Mouse (Mus musculus): ENCODE data around the gene Myo1a. TPM values are rescaled to one million over a fixed set of nuclear protein-coding genes. Genes with fewer than 3 reads are reported as not detected.
"Not testable (repeated sequence)": the region's sequence is repeated elsewhere in the genome, so short reads cannot be mapped to it uniquely, and the experiment has no call there.

The Myo1a gene
- 0.25 and 0.29 TPM in 2 replicates for polyA plus RNA-seq (2015; fragmentation: Nextera tagmentation; extraction: Ambion mirVana)

- no peak for ATAC-seq (replicated peaks; ENCODE audit: insufficient number of reproducible peaks, insufficient read depth, low FRiP score, low read depth)
- Histone ChIP-seq H3K36me3 (no peaks in the 10 kb centered on the region), H3K9ac (no peak within 1 kb of the TSS), H3K27ac (no peak within 1 kb of the TSS), H3K27me3 (no peaks in the 10 kb centered on the region), H3K9me3 (replicated peaks) (no peaks in the 10 kb centered on the region), H3K4me3 (no peak within 1 kb of the TSS), H3K4me1 (replicated peaks) (peaks cover 12% of the 10 kb centered on the region), H3K4me2 (no peak within 1 kb of the TSS)
- WGBS, result 53% methylated on average over 2 of the region's 2 CpGs
These were observed at the start of gene Myo1a for GRCm38 (mm10) chr10:127704766-127705220. Myo1a (plus strand) TSS chr10:127705170.

- H3K4me3 ChIP-seq; H3K9ac ChIP-seq; H3K4me2 ChIP-seq; H3K27ac ChIP-seq; H3K27me3 ChIP-seq; H3K9me3 ChIP-seq (replicated peaks); ATAC-seq (replicated peaks; ENCODE audit: insufficient number of reproducible peaks, insufficient read depth, low FRiP score, low read depth): not testable (repeated sequence)
- H3K4me1 ChIP-seq (replicated peaks), result peaks cover 22% of the 10 kb centered on the region
- 70% methylated on average over 6 of the region's 6 CpGs for WGBS
- H3K36me3 ChIP-seq, result peaks cover 58% of the 10 kb centered on the region
These were observed 47.4 kb upstream of the Myo1a start for GRCm38 (mm10) chr10:127657617-127658016.

GRCm38 (mm10) chr10:127658076-127658475 is 46.9 kb upstream of the Myo1a start:
- H3K4me1 ChIP-seq (replicated peaks), result peaks cover 27% of the 10 kb centered on the region
- 22% methylated on average over 6 of the region's 6 CpGs for WGBS
- ATAC-seq (replicated peaks; ENCODE audit: insufficient number of reproducible peaks, insufficient read depth, low FRiP score, low read depth), result no peak
- H3K9ac ChIP-seq, result no peak overlapping the region
- peaks cover 53% of the 10 kb centered on the region for H3K36me3 ChIP-seq
- H3K4me3 ChIP-seq, result no peak overlapping the region
- no peak overlapping the region for H3K27ac ChIP-seq
- no peaks in the 10 kb centered on the region for H3K27me3 ChIP-seq
- H3K9me3 ChIP-seq (replicated peaks), result no peaks in the 10 kb centered on the region
- no peak overlapping the region for H3K4me2 ChIP-seq

GRCm38 (mm10) chr10:127659551-127659950 is 45.4 kb upstream of the Myo1a start:
- peaks cover 42% of the 10 kb centered on the region for H3K4me1 ChIP-seq (replicated peaks)
- peaks cover 46% of the 10 kb centered on the region for H3K36me3 ChIP-seq
- no peak for ATAC-seq (replicated peaks; ENCODE audit: insufficient number of reproducible peaks, insufficient read depth, low FRiP score, low read depth)

DNA sequence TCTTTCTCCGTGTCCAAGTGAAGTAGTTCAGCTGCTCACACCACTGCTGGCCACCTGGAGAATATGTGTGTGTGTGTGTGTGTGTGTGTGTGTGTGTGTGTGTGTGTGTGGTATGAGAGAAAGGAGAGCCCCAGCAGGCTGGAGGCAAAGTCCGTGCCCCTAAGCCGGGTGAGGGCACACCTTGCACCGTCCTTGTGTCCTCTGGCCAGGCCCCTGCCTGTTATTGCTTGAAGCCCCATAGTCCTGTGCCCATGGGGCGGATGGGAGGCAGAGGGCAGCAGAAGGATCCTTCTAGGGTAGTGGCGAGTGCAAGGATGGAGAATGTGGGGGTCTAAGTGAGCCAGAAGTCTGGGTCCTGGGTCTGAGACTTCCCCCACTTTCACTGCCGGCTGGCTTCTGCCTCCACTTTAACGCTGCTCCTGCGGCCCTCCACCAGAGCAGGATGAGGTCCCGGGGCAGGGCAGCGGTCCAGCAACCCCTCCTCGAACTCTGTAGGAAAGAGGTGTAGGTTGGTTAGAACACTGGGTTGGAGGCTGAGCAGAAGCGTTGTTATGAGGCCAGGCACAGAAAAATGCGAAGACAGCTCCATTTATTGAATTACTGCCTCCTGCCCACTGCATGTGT is 43.6 kb upstream of the Myo1a start:
- Histone ChIP-seq H3K4me3 (peak overlapping the region; percentile 43), H3K36me3 (peaks cover 30% of the 10 kb centered on the region), H3K9ac (peak overlapping the region; percentile 47), H3K4me2 (peak overlapping the region; percentile 70), H3K9me3 (replicated peaks) (no peaks in the 10 kb centered on the region), H3K27me3 (no peaks in the 10 kb centered on the region), H3K27ac (peak overlapping the region; percentile 85), H3K4me1 (replicated peaks) (peaks cover 55% of the 10 kb centered on the region)
- no peak for ATAC-seq (replicated peaks; ENCODE audit: insufficient number of reproducible peaks, insufficient read depth, low FRiP score, low read depth)
- 26% methylated on average over 14 of the region's 14 CpGs for WGBS

More at GRCm38 (mm10) chr10:127659551-127659950, 45.4 kb upstream of the Myo1a start:
- H3K9ac ChIP-seq, result no peak overlapping the region
- 68% methylated on average over 1 of the region's 1 CpGs for whole genome bisulfite sequencing
- H3K27me3 ChIP-seq, result no peaks in the 10 kb centered on the region
- H3K27ac ChIP-seq, result no peak overlapping the region
- H3K4me3 ChIP-seq, result no peak overlapping the region
- no peaks in the 10 kb centered on the region for H3K9me3 ChIP-seq (replicated peaks)
- H3K4me2 ChIP-seq, result no peak overlapping the region

DNA sequence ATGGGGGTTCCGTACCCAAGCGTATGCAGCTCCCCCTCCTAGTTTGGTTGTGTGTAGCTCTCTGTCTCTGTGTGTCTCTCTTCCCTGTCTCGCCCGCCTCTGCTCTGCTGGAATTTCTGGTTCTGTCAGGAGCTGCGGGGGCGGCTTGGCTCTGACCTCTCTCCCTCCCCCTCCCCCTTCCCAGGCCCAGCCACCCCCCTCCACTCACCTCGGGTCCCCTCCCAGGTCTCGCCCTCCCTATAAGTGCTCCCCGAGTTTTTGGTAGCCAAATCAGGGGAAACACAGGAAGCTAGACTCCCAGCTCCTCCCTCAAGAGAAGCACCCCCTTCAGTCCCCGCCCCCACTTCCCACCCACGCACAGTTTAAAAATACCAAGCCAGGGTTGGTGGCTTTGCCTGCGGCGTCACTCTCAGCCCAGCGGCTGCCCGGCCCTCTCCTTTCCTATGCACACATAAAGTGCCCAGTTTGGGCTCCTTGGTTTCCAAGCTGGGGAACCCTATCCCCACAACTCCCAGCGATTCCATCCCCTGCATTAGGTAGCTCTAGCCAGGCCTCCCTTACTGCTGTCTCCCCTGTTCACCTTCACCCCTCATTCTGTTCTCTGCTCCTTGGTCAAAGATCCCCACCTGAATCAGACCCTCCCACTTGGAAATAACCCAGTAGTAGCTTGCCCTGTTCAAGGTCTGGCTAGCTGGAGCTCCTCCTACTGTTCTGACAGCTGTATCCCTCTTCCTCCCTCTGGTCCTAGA is 42.9 kb upstream of the Myo1a start:
- 3% methylated on average over 16 of the region's 16 CpGs for WGBS
- peaks cover 24% of the 10 kb centered on the region for H3K36me3 ChIP-seq
- H3K4me3 ChIP-seq, result peak overlapping the region; percentile 43
- peak overlapping the region; percentile 70 for H3K4me2 ChIP-seq
- H3K9me3 ChIP-seq (replicated peaks), result no peaks in the 10 kb centered on the region
- ATAC-seq (replicated peaks; ENCODE audit: insufficient number of reproducible peaks, insufficient read depth, low FRiP score, low read depth), result peak; percentile 33; the same call in 1 of the 2 replicates
- H3K27me3 ChIP-seq, result no peaks in the 10 kb centered on the region
- H3K9ac ChIP-seq, result peak overlapping the region; percentile 47
- peak overlapping the region; percentile 85 for H3K27ac ChIP-seq
- H3K4me1 ChIP-seq (replicated peaks), result peaks cover 58% of the 10 kb centered on the region

DNA sequence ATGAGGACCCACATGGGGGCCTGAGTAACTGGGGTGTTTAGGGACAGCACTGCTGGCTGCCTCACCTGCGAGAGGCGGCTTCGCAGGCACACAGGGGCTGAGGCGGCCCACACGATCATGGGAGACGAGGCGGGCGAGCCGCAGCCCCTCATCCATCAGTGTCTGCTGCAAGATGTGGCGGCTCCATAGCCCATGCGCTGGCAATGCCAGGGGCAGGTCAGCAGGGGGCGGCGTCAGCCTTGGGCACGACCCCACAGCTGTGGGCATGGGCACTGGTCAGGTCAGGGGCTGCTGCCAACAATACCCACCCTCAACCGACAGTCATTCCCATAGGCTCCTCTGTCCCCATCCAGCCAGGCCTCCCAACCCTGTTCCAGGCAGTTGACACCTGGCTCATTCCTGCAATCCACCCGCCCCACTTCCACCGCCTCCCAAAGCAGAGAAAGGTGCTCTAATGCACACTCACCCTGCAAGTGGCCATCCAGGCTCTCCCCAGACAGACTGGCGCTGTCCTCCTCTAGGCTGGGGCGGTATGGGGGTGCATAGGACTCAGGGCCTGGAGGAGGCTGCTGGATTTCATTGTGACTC is 42.2 kb upstream of the Myo1a start:
- Histone ChIP-seq H3K4me1 (replicated peaks) (peaks cover 62% of the 10 kb centered on the region), H3K36me3 (peaks cover 24% of the 10 kb centered on the region), H3K9ac (peak overlapping the region; percentile 47; the same call in 1 of the 2 replicates), H3K27me3 (no peaks in the 10 kb centered on the region), H3K4me3 (peak overlapping the region; percentile 43), H3K9me3 (replicated peaks) (no peaks in the 10 kb centered on the region), H3K4me2 (peak overlapping the region; percentile 70), H3K27ac (peak overlapping the region; percentile 85)
- WGBS, result 37% methylated on average over 19 of the region's 19 CpGs
- no peak for ATAC-seq (replicated peaks; ENCODE audit: insufficient number of reproducible peaks, insufficient read depth, low FRiP score, low read depth)

DNA sequence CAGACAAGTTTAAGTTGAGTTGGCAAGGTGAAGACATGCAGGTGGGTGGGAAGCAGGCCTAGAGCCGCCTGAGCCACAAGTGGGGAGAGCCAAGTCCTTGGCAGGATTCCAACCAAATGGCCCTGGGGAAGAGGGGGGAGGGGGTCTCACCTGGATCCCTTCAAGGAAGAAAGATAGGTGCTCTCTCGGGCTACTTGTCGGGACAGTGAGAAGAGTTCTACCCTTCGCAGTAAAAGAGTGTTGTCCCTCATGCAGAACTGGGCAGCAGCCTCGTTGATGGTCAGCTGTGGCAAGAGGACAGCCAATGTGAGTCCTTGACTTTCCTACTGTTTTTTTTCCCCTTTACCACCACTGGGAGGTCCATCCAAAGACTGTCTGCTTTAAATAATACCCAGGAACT is 41.4 kb upstream of the Myo1a start:
- Histone ChIP-seq H3K4me2 (peak overlapping the region; percentile 85; the same call in 1 of the 2 replicates), H3K4me1 (replicated peaks) (peaks cover 68% of the 10 kb centered on the region), H3K27me3 (no peaks in the 10 kb centered on the region), H3K9me3 (replicated peaks) (no peaks in the 10 kb centered on the region), H3K4me3 (peak overlapping the region; percentile 78; the same call in 1 of the 2 replicates), H3K27ac (peak overlapping the region; percentile 26; the same call in 1 of the 2 replicates), H3K9ac (no peak overlapping the region), H3K36me3 (peaks cover 24% of the 10 kb centered on the region)
- 33% methylated on average over 5 of the region's 5 CpGs for WGBS
- no peak for ATAC-seq (replicated peaks; ENCODE audit: insufficient number of reproducible peaks, insufficient read depth, low FRiP score, low read depth)

DNA sequence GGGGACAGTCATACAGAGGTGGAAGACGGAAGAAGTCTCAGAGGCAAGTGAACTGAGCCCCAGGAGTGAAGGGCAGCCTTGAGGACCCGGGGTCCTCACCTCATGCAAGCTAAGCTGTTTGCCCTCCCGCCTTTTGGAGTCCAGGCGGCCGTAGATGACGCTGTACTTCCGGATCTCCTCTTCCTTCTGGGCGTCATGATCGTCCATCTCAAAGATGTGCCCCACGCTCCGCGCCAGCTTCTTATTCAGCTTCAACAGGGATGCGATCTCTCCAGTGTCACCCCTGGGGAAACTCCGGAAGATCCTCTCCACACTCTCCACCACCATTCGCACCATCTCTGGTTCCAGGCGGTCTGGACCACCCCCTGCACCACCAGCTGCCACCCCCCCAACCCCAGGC is 40.8 kb upstream of the Myo1a start:
- 46% methylated on average over 16 of the region's 16 CpGs for WGBS
- H3K4me1 ChIP-seq (replicated peaks), result peaks cover 73% of the 10 kb centered on the region
- peak overlapping the region; percentile 26; the same call in 1 of the 2 replicates for H3K27ac ChIP-seq
- no peaks in the 10 kb centered on the region for H3K9me3 ChIP-seq (replicated peaks)
- ATAC-seq (replicated peaks; ENCODE audit: insufficient number of reproducible peaks, insufficient read depth, low FRiP score, low read depth), result no peak
- H3K9ac ChIP-seq, result 0 out of 2 replicates have a peak overlapping the region, but pooled peaks have one; percentile 5
- H3K36me3 ChIP-seq, result peaks cover 23% of the 10 kb centered on the region
- H3K4me3 ChIP-seq, result peak overlapping the region; percentile 78; the same call in 1 of the 2 replicates
- no peaks in the 10 kb centered on the region for H3K27me3 ChIP-seq
- H3K4me2 ChIP-seq, result peak overlapping the region; percentile 85

- ATAC-seq (replicated peaks; ENCODE audit: insufficient number of reproducible peaks, insufficient read depth, low FRiP score, low read depth), result no peak
- Histone ChIP-seq H3K9me3 (replicated peaks) (no peaks in the 10 kb centered on the region), H3K9ac (peak overlapping the region; percentile 89), H3K4me2 (peak overlapping the region; percentile 85), H3K27me3 (no peaks in the 10 kb centered on the region), H3K4me1 (replicated peaks) (peaks cover 79% of the 10 kb centered on the region), H3K27ac (peak overlapping the region; percentile 99; the same call in 1 of the 2 replicates), H3K4me3 (peak overlapping the region; percentile 78), H3K36me3 (peaks cover 15% of the 10 kb centered on the region)
- WGBS, result 56% methylated on average over 13 of the region's 13 CpGs
These were observed 40.1 kb upstream of the Myo1a start for GRCm38 (mm10) chr10:127664891-127665290.

All from heart, embryonic 15.5 days (tissue).